Mouse (Mus musculus) Patski (cell line): ENCODE results near the gene Cd209g. TPM values are rescaled to one million over a fixed set of nuclear protein-coding genes. Genes with fewer than 3 reads are reported as not detected.
"Not testable (repeated sequence)": the region's sequence is repeated elsewhere in the genome, so short reads cannot be mapped to it uniquely, and the experiment has no call there.

Experiments
- ATAC-seq: fragments of 100-300 bp; one replicate; pipeline ENCODE4 v1.8.0; 2021
- CTCF ChIA-PET: fragments of 350-600 bp; sonication (Branson Sonifier 250); formaldehyde crosslinking; loops from one replicate; lab custom pipeline; 2022; ENCODE audit warnings: inconsistent platforms; lab: Charles Lee
- POLR2A ChIA-PET: fragments of 350-600 bp; sonication (Branson Sonifier 250); formaldehyde crosslinking; loops from one replicate; lab custom pipeline; 2022; ENCODE audit warnings: antibody characterized with exemption, inconsistent platforms; lab: Charles Lee
- DNase-seq: peaks from one replicate; pipeline ENCODE4 v3.0.0-alpha.2; 2011; ENCODE audit warnings: low read depth, low spot score
- H3K27me3 ChIP-seq: fragments of 371-371 bp; one replicate; pipeline ENCODE4 v1.5.1; 2021
- CTCF ChIP-seq: fragments of 100-300 bp; IDR thresholded peaks from one replicate; pipeline ENCODE4 v1.5.1; 2021
- in situ Hi-C: fragments of 300-500 bp; cut with MboI; formaldehyde crosslinking; loops from 3 replicates; pipeline ENCODE4 v1.11.1; 2018; ENCODE audit warnings: low pct_unique_long_range_greater_than_20kb, mixed read lengths
- polyA plus RNA-seq: library from polyadenylated mRNA; unstranded; gene quantifications from one replicate; pipeline ENCODE4 v1.2.3, GENCODE M21; 2021

The Cd209g gene
- polyA plus RNA-seq: not detected

- in situ Hi-C loops: no loop called here
- POLR2A ChIA-PET: no interaction called here
- peaks cover 31% of the 10 kb centered on the region for H3K27me3 ChIP-seq
- no peak for TF ChIP-seq CTCF
- DNase-seq (no peak), ATAC-seq (no peak)
- CTCF ChIA-PET: no interaction called here
These were observed at the start of gene Cd209g for GRCm38 (mm10) chr8:4133798-4134197. Gene Cd209g (plus strand): TSS chr8:4134098.

GRCm38 (mm10) chr8:4087180-4087722 is 46.6 kb upstream of the Cd209g start:
- POLR2A ChIA-PET, CTCF ChIA-PET, DNase-seq, H3K27me3 ChIP-seq, in situ Hi-C loops, ATAC-seq: not testable (repeated sequence)

DNA sequence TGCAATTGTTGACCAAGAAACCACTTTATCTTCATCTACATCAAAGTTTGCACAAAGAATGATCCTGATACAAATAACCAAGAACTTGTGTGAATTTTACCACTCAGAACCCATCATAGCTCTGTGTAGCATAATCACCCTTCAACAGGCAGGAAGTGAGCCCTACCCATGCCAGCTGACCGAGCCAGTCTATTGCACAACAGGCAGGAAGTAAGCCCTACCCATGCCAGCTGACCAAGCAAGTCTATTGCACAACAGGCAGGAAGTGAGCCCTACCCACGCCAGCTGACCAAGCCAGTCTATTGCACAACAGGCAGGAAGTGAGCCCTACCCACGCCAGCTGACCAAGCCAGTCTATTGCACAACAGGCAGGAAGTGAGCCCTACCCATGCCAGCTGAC is 45.4 kb upstream of the Cd209g start:
- CTCF ChIA-PET, POLR2A ChIA-PET, DNase-seq, H3K27me3 ChIP-seq, ATAC-seq, in situ Hi-C loops: not testable (repeated sequence)

- ATAC-seq, H3K27me3 ChIP-seq, CTCF ChIA-PET, DNase-seq, POLR2A ChIA-PET, in situ Hi-C loops: not testable (repeated sequence)
These were observed 28.2 kb upstream of the Cd209g start, which contains the start of gene Cd209f for GRCm38 (mm10) chr8:4105735-4106134. Gene Cd209f (minus strand): TSS chr8:4105835.

- POLR2A ChIA-PET: no interaction called here
- peak; percentile 83 for ATAC-seq
- in situ Hi-C loops: loop anchor here (5.0 kb wide), 2 partner anchors 232 to 447 kb away; no protein-coding TSS in a partner anchor
These were observed 6.1 kb downstream of the Cd209g start for GRCm38 (mm10) chr8:4139660-4140646.

GRCm38 (mm10) chr8:4141721-4142120 is 7.8 kb downstream of the Cd209g start:
- CTCF ChIA-PET: interaction anchor here (1.0 to 1.6 kb wide), 3 partner anchors 9 to 112 kb away, joined by 3 read pairs; no protein-coding TSS in a partner anchor
- ATAC-seq (no peak), DNase-seq (no peak)
- in situ Hi-C loops: loop anchor here (5.0 kb wide), 2 partner anchors 231 to 446 kb away; no protein-coding TSS in a partner anchor
- peaks cover 52% of the 10 kb centered on the region for H3K27me3 ChIP-seq
- POLR2A ChIA-PET: interaction anchor here (0.6 kb wide), 2 partner anchors 9 to 278 kb away, joined by 3 read pairs; no protein-coding TSS in a partner anchor
- peak; percentile 44 for TF ChIP-seq CTCF

More at GRCm38 (mm10) chr8:4139660-4140646, 6.1 kb downstream of the Cd209g start:
- peak; percentile 30 for DNase-seq
- CTCF ChIA-PET: interaction anchor here (0.7 to 2.1 kb wide), 11 partner anchors 9 to 446 kb away, joined by 3 to 13 read pairs (median 3); partner anchors contain the start of genes Ctxn1 and Snapc2
- TF ChIP-seq CTCF: peak; percentile 96
- peaks cover 35% of the 10 kb centered on the region for H3K27me3 ChIP-seq

- H3K27me3 ChIP-seq: peaks cover 68% of the 10 kb centered on the region
- TF ChIP-seq CTCF: no peak
- ChIA-PET CTCF (interaction anchor here (1.6 to 1.7 kb wide), 3 partner anchors 13 to 45 kb away, joined by 3 to 5 read pairs (median 3); no protein-coding TSS in a partner anchor), POLR2A (no interaction called here)
- in situ Hi-C loops: no loop called here
- DNase-seq (no peak), ATAC-seq (no peak)
These were observed 13.4 kb downstream of the Cd209g start for GRCm38 (mm10) chr8:4147272-4147671.

GRCm38 (mm10) chr8:4154878-4155277 is 21.0 kb downstream of the Cd209g start:
- peaks cover 49% of the 10 kb centered on the region for H3K27me3 ChIP-seq
- CTCF ChIA-PET: no interaction called here
- in situ Hi-C loops: no loop called here
- no peak for TF ChIP-seq CTCF
- POLR2A ChIA-PET: no interaction called here
- ATAC-seq: no peak
- no peak for DNase-seq

GRCm38 (mm10) chr8:4162786-4163185 is 28.9 kb downstream of the Cd209g start:
- POLR2A ChIA-PET: no interaction called here
- no peak for ATAC-seq
- in situ Hi-C loops: no loop called here

GRCm38 (mm10) chr8:4165176-4165851 is 31.4 kb downstream of the Cd209g start:
- TF ChIP-seq CTCF: no peak
- CTCF ChIA-PET: interaction anchor here (0.6 kb wide), 1 partner anchor 100 kb away, joined by 3 read pairs; no protein-coding TSS in a partner anchor
- in situ Hi-C loops: no loop called here
- peaks cover 3% of the 10 kb centered on the region for H3K27me3 ChIP-seq
- DNase-seq (peak; percentile 1), ATAC-seq (no peak)
- POLR2A ChIA-PET: interaction anchor here (0.6 kb wide), 1 partner anchor 115 kb away, joined by 3 read pairs; no protein-coding TSS in a partner anchor

More at GRCm38 (mm10) chr8:4162786-4163185, 28.9 kb downstream of the Cd209g start:
- CTCF ChIA-PET: no interaction called here
- no peak for DNase-seq
- TF ChIP-seq CTCF: no peak
- peaks cover 22% of the 10 kb centered on the region for H3K27me3 ChIP-seq
